Mouse (Mus musculus) layer of hippocampus, adult 9-10 months (tissue): ENCODE measurements around the gene Nt5dc2.

ENCODE experiments used
- DNase-seq: peaks from one replicate; pipeline ENCODE4 v3.0.0; 2022; ENCODE audit warnings: low spot score

Nt5dc2 gene

GRCm38 (mm10) chr14:31168425-31168824, 37.6 kb downstream of the Nt5dc2 start, which contains the start of gene Stab1:
Gene Stab1, minus strand, starts transcription at chr14:31168641.
- no peak for DNase-seq

GRCm38 (mm10) chr14:31169508-31169907, 38.7 kb downstream of the Nt5dc2 start:
- no peak for DNase-seq

- no peak for DNase-seq
These were observed 40.1 kb downstream of the Nt5dc2 start for GRCm38 (mm10) chr14:31170963-31171362.

- DNase-seq = no peak
These were observed 40.5 kb downstream of the Nt5dc2 start for GRCm38 (mm10) chr14:31171386-31171785.

- no peak for DNase-seq
These were observed 41.0 kb downstream of the Nt5dc2 start for GRCm38 (mm10) chr14:31171821-31172220.

GRCm38 (mm10) chr14:31172781-31173455, 42.1 kb downstream of the Nt5dc2 start:
- no peak for DNase-seq

- no peak for DNase-seq
These were observed 42.7 kb downstream of the Nt5dc2 start for GRCm38 (mm10) chr14:31173537-31173936.

GRCm38 (mm10) chr14:31177287-31177686, 46.4 kb downstream of the Nt5dc2 start:
- no peak for DNase-seq

GRCm38 (mm10) chr14:31177715-31178114, 46.9 kb downstream of the Nt5dc2 start:
- no peak for DNase-seq

- no peak for DNase-seq
These were observed 49.0 kb downstream of the Nt5dc2 start for GRCm38 (mm10) chr14:31179677-31180365.

- DNase-seq = no peak
These were observed 50.7 kb downstream of the Nt5dc2 start for GRCm38 (mm10) chr14:31181512-31181911.

GRCm38 (mm10) chr14:31182786-31183290, 52.0 kb downstream of the Nt5dc2 start:
- no peak for DNase-seq

- no peak for DNase-seq
These were observed 52.7 kb downstream of the Nt5dc2 start for GRCm38 (mm10) chr14:31183541-31183940.

- DNase-seq = no peak
These were observed 53.3 kb downstream of the Nt5dc2 start for GRCm38 (mm10) chr14:31184195-31184594.

- no peak for DNase-seq
These were observed 55.8 kb downstream of the Nt5dc2 start for GRCm38 (mm10) chr14:31186656-31187055.
